17 mouse cellular contexts compared by ENCODE assay signal in genomic region chr7:139813577-139814207, GRCm38 (mm10). TPM values are rescaled to one million over a fixed set of nuclear protein-coding genes. Genes with fewer than 3 reads are reported as not detected.
"Had no signal": no experiment of that assay in that cellular context is flagged by ENCODE, and none has a peak within 500 bp of the region (broad histone marks: within the 10 kb centered on the region; RNA-seq: fewer than 3 reads in every experiment).

No protein-coding gene starts in this region.

- H3K4me3 ChIP-seq: intestine, embryonic 15.5 days; left cerebral cortex, adult 2 months; limb, embryonic 15.5 days; liver, embryonic 13.5 days; megakaryocyte, embryonic 14.5 days; midbrain, embryonic 15.5 days; neural tube, embryonic 12.5 days had no signal

- H3K4me1 ChIP-seq: intestine, embryonic 15.5 days; limb, embryonic 15.5 days; liver, embryonic 13.5 days; megakaryocyte, embryonic 14.5 days; midbrain, embryonic 15.5 days; neural tube, embryonic 12.5 days had no signal

- H3K27ac ChIP-seq: hindbrain, embryonic 14.5 days; intestine, embryonic 15.5 days; kidney, postnatal 0 days; left cerebral cortex, adult 2 months; limb, embryonic 15.5 days; liver, embryonic 13.5 days; midbrain, embryonic 15.5 days; neural tube, embryonic 12.5 days had no signal

- H3K27me3 ChIP-seq: intestine, embryonic 15.5 days; limb, embryonic 15.5 days; liver, embryonic 13.5 days; midbrain, embryonic 15.5 days; neural tube, embryonic 12.5 days had no signal

- H3K4me2 ChIP-seq: hindbrain, embryonic 14.5 days; intestine, embryonic 15.5 days; limb, embryonic 15.5 days; liver, embryonic 13.5 days; midbrain, embryonic 11.5 days; midbrain, embryonic 15.5 days; neural tube, embryonic 12.5 days had no signal

- H3K36me3 ChIP-seq: intestine, embryonic 15.5 days; limb, embryonic 15.5 days; liver, embryonic 13.5 days; midbrain, embryonic 15.5 days; neural tube, embryonic 12.5 days had no signal

- ATAC-seq: intestine, embryonic 15.5 days; liver, postnatal 0 days; midbrain, embryonic 15.5 days had no signal

- DNase-seq: liver, embryonic 13.5 days; liver, postnatal 0 days; retina, postnatal 1 day; right cerebral cortex, postnatal 4 days; spleen, adult 18-20 months; thymus, adult 18-20 months; thymus, postnatal 25 days had no signal

- H3K9ac ChIP-seq: hindbrain, embryonic 14.5 days; intestine, embryonic 15.5 days; limb, embryonic 15.5 days; liver, embryonic 13.5 days; liver, postnatal 0 days; midbrain, embryonic 15.5 days; neural tube, embryonic 12.5 days had no signal

- H3K9me3 ChIP-seq: intestine, embryonic 15.5 days; limb, embryonic 15.5 days; liver, embryonic 13.5 days; midbrain, embryonic 15.5 days; neural tube, embryonic 12.5 days had no signal

RNA-seq across cellular contexts. Expression of gene Adgra1, which starts 20.3 kb away (rescaled TPM):
- polyA plus RNA-seq: limb, embryonic 11.5 days; liver, embryonic 13.5 days; liver, postnatal 0 days had no signal
